Mouse (Mus musculus) layer of hippocampus, adult 11-12 months (tissue): ENCODE data around the gene Fam196a.

Source experiments
- DNase-seq: peaks from one replicate; pipeline ENCODE4 v3.0.0; 2022; ENCODE audit warnings: low spot score

The Fam196a gene

GRCm38 (mm10) chr7:134840066-134840465 is 98.2 kb downstream of the Fam196a start:
- no peak for DNase-seq
